Mouse (Mus musculus) liver, postnatal 0 days (tissue): ENCODE results near the gene Ldb3. TPM values are rescaled to one million over a fixed set of nuclear protein-coding genes. Genes with fewer than 3 reads are reported as not detected.

Experiments used
- ATAC-seq: fragments of 200-750 bp; cut with Nextera tagmentation; 2 replicates; pipeline ENCODE4 v1.8.0; 2017; ENCODE audit warnings: mild to moderate bottlenecking, moderate library complexity
- DNase-seq: peaks from one replicate; pipeline ENCODE4 v3.0.0-alpha.2; 2016
- H3K27ac ChIP-seq: fragments of 300-500 bp; sonication (generic); 2 replicates; pipeline ENCODE4 v1.5.1; 2014; ENCODE audit warnings: antibody characterized with exemption, moderate library complexity, mild to moderate bottlenecking, low read depth
- H3K27me3 ChIP-seq: fragments of 300-500 bp; sonication (generic); 2 replicates; pipeline ENCODE4 v1.6.1; 2014; ENCODE audit warnings: low read length, control low read depth, mixed read lengths; ENCODE audit not compliant: insufficient read depth
- H3K36me3 ChIP-seq: fragments of 300-500 bp; sonication (generic); replicated peaks from 2 replicates; pipeline ENCODE4 v1.6.1; 2014; ENCODE audit warnings: mild to moderate bottlenecking, control low read depth, low read length, moderate library complexity, mixed read lengths; ENCODE audit not compliant: insufficient read depth
- H3K4me1 ChIP-seq: fragments of 300-500 bp; sonication (generic); 2 replicates; pipeline ENCODE4 v1.6.1; 2014; ENCODE audit warnings: antibody characterized with exemption, mild to moderate bottlenecking, control low read depth; ENCODE audit not compliant: insufficient read depth
- H3K4me2 ChIP-seq: fragments of 300-500 bp; sonication (generic); 2 replicates; pipeline ENCODE4 v1.6.1; 2014; ENCODE audit warnings: low read depth, mild to moderate bottlenecking, low read length, moderate library complexity, mixed read lengths
- H3K4me3 ChIP-seq: fragments of 300-500 bp; sonication (generic); 2 replicates; pipeline ENCODE4 v1.5.1; 2014; ENCODE audit warnings: low read depth, low read length
- H3K9ac ChIP-seq: fragments of 300-500 bp; sonication (generic); replicated peaks from 2 replicates; pipeline ENCODE4 v1.6.1; 2014; ENCODE audit warnings: mild to moderate bottlenecking, moderate library complexity
- H3K9me3 ChIP-seq: fragments of 300-500 bp; sonication (generic); 2 replicates; pipeline ENCODE4 v1.6.1; 2016; ENCODE audit warnings: mild to moderate bottlenecking, control low read depth, low read length, mixed read lengths
- CTCF ChIP-seq: sonication (generic); IDR thresholded peaks from 2 replicates; pipeline ENCODE4 v1.5.1; 2016; ENCODE audit warnings: antibody characterized with exemption, low read depth
- EP300 ChIP-seq: IDR thresholded peaks from 2 replicates; pipeline ENCODE4 v1.6.1; 2016; ENCODE audit warnings: antibody characterized with exemption, low read depth, mild to moderate bottlenecking
- WGBS: fragments of 180-500 bp; shearing (Covaris S2); extraction: QIAGEN DNeasy Blood & Tissue Kit; methylation state at CpG from one replicate; pipeline ENCODE4 v1.1.7; 2014; ENCODE audit not compliant: insufficient replicate concordance; 5-methylcytosine and 5-hydroxymethylcytosine counted together
- polyA plus RNA-seq: library from polyadenylated mRNA; unstranded; fragments of >200 nt; fragmentation: Nextera tagmentation; extraction: Ambion mirVana; gene quantifications from 2 replicates; pipeline ENCODE4 v1.2.1, GENCODE M21; 2015

The Ldb3 gene
- polyA plus RNA-seq, 1 experiment from 2014 or later, result 0.26 TPM

GRCm38 (mm10) chr14:34528804-34529203, 59.7 kb downstream of the Ldb3 start:
- no peaks in the 10 kb centered on the region for H3K9me3 ChIP-seq
- no peak overlapping the region for H3K4me2 ChIP-seq
- ATAC-seq, result no peak
- no peaks in the 10 kb centered on the region for H3K36me3 ChIP-seq
- WGBS, result 75% methylated on average over 8 of the region's 8 CpGs
- no peak overlapping the region for H3K9ac ChIP-seq
- H3K4me1 ChIP-seq, result no peaks in the 10 kb centered on the region
- DNase-seq, result no peak
- H3K27ac ChIP-seq, result no peak overlapping the region
- TF ChIP-seq EP300 (no peak), CTCF (no peak)
- H3K4me3 ChIP-seq, result no peak overlapping the region
- no peaks in the 10 kb centered on the region for H3K27me3 ChIP-seq

- no peaks in the 10 kb centered on the region for H3K36me3 ChIP-seq
- no peaks in the 10 kb centered on the region for H3K27me3 ChIP-seq
- H3K4me2 ChIP-seq, result no peak within 1 kb of the TSS
- no peaks in the 10 kb centered on the region for H3K9me3 ChIP-seq
- H3K4me3 ChIP-seq, result no peak within 1 kb of the TSS
- ATAC-seq (no peak), DNase-seq (no peak)
- H3K9ac ChIP-seq, result no peak within 1 kb of the TSS
- H3K27ac ChIP-seq, result no peak within 1 kb of the TSS
- WGBS, result 62% methylated on average over 8 of the region's 8 CpGs
- TF ChIP-seq CTCF (no peak), EP300 (no peak)
- H3K4me1 ChIP-seq, result no peaks in the 10 kb centered on the region
These were observed 65.8 kb downstream of the Ldb3 start, which contains the start of gene 9230112D13Rik for GRCm38 (mm10) chr14:34522701-34523100. Gene 9230112D13Rik, minus strand, starts transcription at chr14:34522801.

GRCm38 (mm10) chr14:34517959-34518544, 70.4 kb downstream of the Ldb3 start:
- H3K36me3 ChIP-seq, result no peaks in the 10 kb centered on the region
- no peak overlapping the region for H3K9ac ChIP-seq
- TF ChIP-seq EP300, result no peak
- TF ChIP-seq CTCF, result no peak

GRCm38 (mm10) chr14:34516960-34517577, 71.4 kb downstream of the Ldb3 start:
- TF ChIP-seq CTCF, result no peak
- TF ChIP-seq EP300, result no peak
- H3K27me3 ChIP-seq, result 0 out of 2 replicates have a peak, but pooled peaks cover 5% of the 10 kb centered on the region
- DNase-seq (no peak), ATAC-seq (no peak)
- no peaks in the 10 kb centered on the region for H3K9me3 ChIP-seq
- no peaks in the 10 kb centered on the region for H3K36me3 ChIP-seq
- no peak overlapping the region for H3K4me3 ChIP-seq
- no peak overlapping the region for H3K27ac ChIP-seq
- H3K4me2 ChIP-seq, result no peak overlapping the region
- no peaks in the 10 kb centered on the region for H3K4me1 ChIP-seq
- no peak overlapping the region for H3K9ac ChIP-seq
- WGBS, result 74% methylated on average over 10 of the region's 10 CpGs

More at GRCm38 (mm10) chr14:34517959-34518544, 70.4 kb downstream of the Ldb3 start:
- H3K4me3 ChIP-seq, result no peak overlapping the region
- WGBS, result 51% methylated on average over 8 of the region's 8 CpGs
- H3K4me2 ChIP-seq, result no peak overlapping the region
- H3K27me3 ChIP-seq, result 0 out of 2 replicates have a peak, but pooled peaks cover 3% of the 10 kb centered on the region
- no peaks in the 10 kb centered on the region for H3K9me3 ChIP-seq
- no peak for DNase-seq
- H3K27ac ChIP-seq, result no peak overlapping the region
- H3K4me1 ChIP-seq, result no peaks in the 10 kb centered on the region
- ATAC-seq, result no peak

GRCm38 (mm10) chr14:34515860-34516259, 72.6 kb downstream of the Ldb3 start:
- Histone ChIP-seq H3K4me1 (no peaks in the 10 kb centered on the region), H3K4me3 (no peak overlapping the region), H3K36me3 (no peaks in the 10 kb centered on the region), H3K27me3 (0 out of 2 replicates have a peak, but pooled peaks cover 5% of the 10 kb centered on the region), H3K9ac (no peak overlapping the region), H3K9me3 (no peaks in the 10 kb centered on the region), H3K4me2 (no peak overlapping the region), H3K27ac (no peak overlapping the region)
- DNase-seq (no peak), ATAC-seq (no peak)
- 46% methylated on average over 5 of the region's 5 CpGs for WGBS
- TF ChIP-seq CTCF, result no peak
- TF ChIP-seq EP300, result no peak

GRCm38 (mm10) chr14:34514120-34514519, 74.4 kb downstream of the Ldb3 start:
- no peak for TF ChIP-seq EP300
- Histone ChIP-seq H3K27ac (no peak overlapping the region), H3K4me1 (no peaks in the 10 kb centered on the region), H3K27me3 (0 out of 2 replicates have a peak, but pooled peaks cover 5% of the 10 kb centered on the region), H3K4me3 (no peak overlapping the region), H3K9me3 (no peaks in the 10 kb centered on the region), H3K9ac (no peak overlapping the region), H3K36me3 (no peaks in the 10 kb centered on the region), H3K4me2 (no peak overlapping the region)
- ATAC-seq, result peak; percentile 33; the same call in 1 of the 2 replicates
- WGBS, result 32% methylated on average over 6 of the region's 6 CpGs
- DNase-seq, result no peak
